Mouse (Mus musculus) adrenal gland, adult (tissue): ENCODE results near the gene Gsg1l.

Source experiments
- DNase-seq, 2 experiments: peaks; one replicate each; pipeline ENCODE4 v3.0.0; 2022 to 2023; ENCODE audit warnings: low spot score in 1 of 2; ENCODE audit not compliant: inconsistent age in 2 of 2

Gene Gsg1l

GRCm38 (mm10) chr7:126032776-126033209 lies 49.4 kb downstream of the Gsg1l start:
- peak in 1 of 2 experiments; percentile 54 for DNase-seq

GRCm38 (mm10) chr7:126032365-126032755 lies 49.9 kb downstream of the Gsg1l start:
- DNase-seq: no peak

- DNase-seq: peak in 1 of 2 experiments; percentile 68
Observed at GRCm38 (mm10) chr7:126031598-126032364, 50.4 kb downstream of the Gsg1l start.

- no peak for DNase-seq
Observed at GRCm38 (mm10) chr7:126027410-126027809, 54.8 kb downstream of the Gsg1l start.

- DNase-seq: peak in 1 of 2 experiments; percentile 65
Observed at GRCm38 (mm10) chr7:126026600-126026999, 55.6 kb downstream of the Gsg1l start.

- DNase-seq: no peak
Observed at GRCm38 (mm10) chr7:126019966-126020365, 62.2 kb downstream of the Gsg1l start.

- no peak for DNase-seq
Observed at GRCm38 (mm10) chr7:126019321-126019720, 62.9 kb downstream of the Gsg1l start.

- no peak for DNase-seq
Observed at GRCm38 (mm10) chr7:126017455-126017854, 64.8 kb downstream of the Gsg1l start.

GRCm38 (mm10) chr7:126012325-126013021 lies 69.7 kb downstream of the Gsg1l start:
- DNase-seq: no peak

GRCm38 (mm10) chr7:126008789-126009148 lies 73.4 kb downstream of the Gsg1l start:
- DNase-seq: no peak

- peak in 1 of 2 experiments; percentile 52 for DNase-seq
Observed at GRCm38 (mm10) chr7:126008139-126008788, 73.9 kb downstream of the Gsg1l start.

- DNase-seq: no peak
Observed at GRCm38 (mm10) chr7:126007132-126007910, 74.9 kb downstream of the Gsg1l start.

GRCm38 (mm10) chr7:126005274-126005673 lies 76.9 kb downstream of the Gsg1l start:
- DNase-seq: no peak

- no peak for DNase-seq
Observed at GRCm38 (mm10) chr7:126001683-126002082, 80.5 kb downstream of the Gsg1l start.

GRCm38 (mm10) chr7:125999921-126000320 lies 82.3 kb downstream of the Gsg1l start:
- peak in 1 of 2 experiments; percentile 53 for DNase-seq

GRCm38 (mm10) chr7:125996151-125996550 lies 86.1 kb downstream of the Gsg1l start:
- peak; percentile 47 to 70 for DNase-seq

- peak in 1 of 2 experiments; percentile 46 for DNase-seq
Observed at GRCm38 (mm10) chr7:125992356-125992891, 89.8 kb downstream of the Gsg1l start.

- DNase-seq: peak; percentile 41 to 57
Observed at GRCm38 (mm10) chr7:125991846-125992245, 90.4 kb downstream of the Gsg1l start.

GRCm38 (mm10) chr7:125989969-125990368 lies 92.2 kb downstream of the Gsg1l start:
- peak in 1 of 2 experiments; percentile 52 for DNase-seq

GRCm38 (mm10) chr7:125989489-125989888 lies 92.7 kb downstream of the Gsg1l start:
- DNase-seq: no peak

- DNase-seq: peak; percentile 83 to 90
Observed at GRCm38 (mm10) chr7:125988326-125988725, 93.9 kb downstream of the Gsg1l start.
